Mouse (Mus musculus) hindbrain, postnatal 0 days (tissue): ENCODE measurements around the gene Pax5. TPM values are rescaled to one million over a fixed set of nuclear protein-coding genes. Genes with fewer than 3 reads are reported as not detected.

Experiments used
- ATAC-seq: fragments of 200-750 bp; cut with Nextera tagmentation; 2 replicates; pipeline ENCODE4 v1.8.0; 2017; ENCODE audit warnings: mild to moderate bottlenecking, moderate TSS enrichment, moderate library complexity
- DNase-seq: peaks from one replicate; pipeline ENCODE4 v3.0.0-alpha.2; 2015; ENCODE audit warnings: low spot score
- H3K27ac ChIP-seq: fragments of 300-500 bp; sonication (generic); 2 replicates; pipeline ENCODE4 v1.5.1; 2014; ENCODE audit warnings: mild to moderate bottlenecking
- H3K27me3 ChIP-seq: fragments of 300-500 bp; sonication (generic); 2 replicates; pipeline ENCODE4 v1.6.1; 2014; ENCODE audit warnings: low read length, mixed read lengths; ENCODE audit not compliant: insufficient read depth
- H3K36me3 ChIP-seq: fragments of 300-500 bp; sonication (generic); 2 replicates; pipeline ENCODE4 v1.6.1; 2014; ENCODE audit warnings: low read length, mixed read lengths; ENCODE audit not compliant: insufficient read depth
- H3K4me1 ChIP-seq: fragments of 300-500 bp; sonication (generic); 2 replicates; pipeline ENCODE4 v1.6.1; 2014; ENCODE audit warnings: antibody characterized with exemption, low read length, mixed read lengths; ENCODE audit not compliant: insufficient read depth
- H3K4me2 ChIP-seq: fragments of 300-500 bp; sonication (generic); 2 replicates; pipeline ENCODE4 v1.6.1; 2014; ENCODE audit warnings: low read depth, mild to moderate bottlenecking, low read length, moderate library complexity, mixed read lengths
- H3K4me3 ChIP-seq: fragments of 300-500 bp; sonication (generic); 2 replicates; pipeline ENCODE4 v1.5.1; 2014; ENCODE audit warnings: low read length
- H3K9ac ChIP-seq: fragments of 300-500 bp; sonication (generic); replicated peaks from 2 replicates; pipeline ENCODE4 v1.6.1; 2014; ENCODE audit warnings: mild to moderate bottlenecking, low read length, moderate library complexity, mixed read lengths
- H3K9me3 ChIP-seq: fragments of 300-500 bp; sonication (generic); 2 replicates; pipeline ENCODE4 v1.6.1; 2016; ENCODE audit warnings: low read length, mixed read lengths
- CTCF ChIP-seq: IDR thresholded peaks from 2 replicates; pipeline ENCODE4 v1.5.1; 2016; ENCODE audit warnings: antibody characterized with exemption, control low read depth, low read depth
- WGBS: fragments of 180-500 bp; shearing (Covaris S2); extraction: QIAGEN DNeasy Blood & Tissue Kit; methylation state at CpG from one replicate; pipeline ENCODE4 v1.1.7; 2014; 5-methylcytosine and 5-hydroxymethylcytosine counted together
- polyA plus RNA-seq: library from polyadenylated mRNA; unstranded; fragments of >200 nt; fragmentation: Nextera tagmentation; extraction: Ambion mirVana; gene quantifications from 2 replicates; pipeline ENCODE4 v1.2.1, GENCODE M21; 2015
- total RNA-seq: library from RNA; depleted of rRNA; stranded (reverse); fragments of >200 nt; gene quantifications from 2 replicates; pipeline ENCODE4 v1.2.3, GENCODE M21; 2014

Gene Pax5
- total and polyA plus RNA-seq, 2 experiments from 2014 or later: 0.81 to 10.0 TPM

- WGBS: 4% methylated on average over 7 of the region's 7 CpGs
- peak overlapping the region; percentile 64 for H3K4me2 ChIP-seq
- peak overlapping the region; percentile 41; the same call in 1 of the 2 replicates for H3K27ac ChIP-seq
- TF ChIP-seq CTCF: no peak
- peaks cover 3% of the 10 kb centered on the region; the same call in 1 of the 2 replicates for H3K27me3 ChIP-seq
- H3K4me3 ChIP-seq: 0 out of 2 replicates have a peak overlapping the region, but pooled peaks have one; percentile 31
- ATAC-seq (peak; percentile 19; the same call in 1 of the 2 replicates), DNase-seq (peak; percentile 44)
- H3K4me1 ChIP-seq: peaks cover 18% of the 10 kb centered on the region
- H3K36me3 ChIP-seq: no peaks in the 10 kb centered on the region
- H3K9ac ChIP-seq: peak overlapping the region; percentile 38; the same call in 1 of the 2 replicates
- no peaks in the 10 kb centered on the region for H3K9me3 ChIP-seq
These were observed 151.7 kb downstream of the Pax5 start for GRCm38 (mm10) chr4:44558564-44558955.

- H3K4me3 ChIP-seq: peak overlapping the region; percentile 31
- TF ChIP-seq CTCF: peak; percentile 87
- DNase-seq (peak; percentile 88), ATAC-seq (peak; percentile 79)
- peaks cover 18% of the 10 kb centered on the region for H3K4me1 ChIP-seq
- WGBS: 3% methylated on average over 36 of the region's 36 CpGs
- no peaks in the 10 kb centered on the region for H3K36me3 ChIP-seq
- no peaks in the 10 kb centered on the region for H3K27me3 ChIP-seq
- peak overlapping the region; percentile 64 for H3K4me2 ChIP-seq
- H3K27ac ChIP-seq: peak overlapping the region; percentile 41; the same call in 1 of the 2 replicates
- no peaks in the 10 kb centered on the region for H3K9me3 ChIP-seq
- H3K9ac ChIP-seq: peak overlapping the region; percentile 38; the same call in 1 of the 2 replicates
These were observed 152.3 kb downstream of the Pax5 start for GRCm38 (mm10) chr4:44557815-44558563.

GRCm38 (mm10) chr4:44556586-44557281, 153.6 kb downstream of the Pax5 start:
- Histone ChIP-seq H3K4me3 (no peak overlapping the region), H3K4me2 (no peak overlapping the region), H3K27me3 (no peaks in the 10 kb centered on the region), H3K9ac (no peak overlapping the region), H3K36me3 (no peaks in the 10 kb centered on the region), H3K27ac (no peak overlapping the region), H3K9me3 (no peaks in the 10 kb centered on the region), H3K4me1 (peaks cover 18% of the 10 kb centered on the region)
- DNase-seq (peak; percentile 82), ATAC-seq (peak; percentile 54)
- WGBS: 62% methylated on average over 9 of the region's 9 CpGs
- TF ChIP-seq CTCF: peak; percentile 65

GRCm38 (mm10) chr4:44555576-44555975, 154.7 kb downstream of the Pax5 start:
- WGBS: 87% methylated on average over 9 of the region's 9 CpGs
- Histone ChIP-seq H3K27me3 (no peaks in the 10 kb centered on the region), H3K9ac (no peak overlapping the region), H3K27ac (no peak overlapping the region), H3K36me3 (no peaks in the 10 kb centered on the region), H3K4me3 (no peak overlapping the region), H3K4me2 (no peak overlapping the region), H3K4me1 (peaks cover 15% of the 10 kb centered on the region), H3K9me3 (no peaks in the 10 kb centered on the region)
- DNase-seq (no peak), ATAC-seq (no peak)
- TF ChIP-seq CTCF: no peak

- 75% methylated on average over 12 of the region's 12 CpGs for WGBS
- DNase-seq (no peak), ATAC-seq (no peak)
- H3K4me1 ChIP-seq: no peaks in the 10 kb centered on the region
- no peak overlapping the region for H3K4me3 ChIP-seq
- no peak for TF ChIP-seq CTCF
- H3K36me3 ChIP-seq: no peaks in the 10 kb centered on the region
- H3K9ac ChIP-seq: no peak overlapping the region
- H3K4me2 ChIP-seq: no peak overlapping the region
- no peaks in the 10 kb centered on the region for H3K27me3 ChIP-seq
- no peak overlapping the region for H3K27ac ChIP-seq
- no peaks in the 10 kb centered on the region for H3K9me3 ChIP-seq
These were observed 158.8 kb downstream of the Pax5 start for GRCm38 (mm10) chr4:44551470-44551869.

- no peak for DNase-seq
- no peaks in the 10 kb centered on the region for H3K4me1 ChIP-seq
- WGBS: 85% methylated on average over 7 of the region's 7 CpGs
These were observed 161.3 kb downstream of the Pax5 start for GRCm38 (mm10) chr4:44549029-44549428.

More at GRCm38 (mm10) chr4:44549029-44549428, 161.3 kb downstream of the Pax5 start:
- no peak overlapping the region for H3K4me2 ChIP-seq
- no peak for ATAC-seq
- H3K27ac ChIP-seq: no peak overlapping the region
- no peak overlapping the region for H3K9ac ChIP-seq
- H3K27me3 ChIP-seq: no peaks in the 10 kb centered on the region
- H3K9me3 ChIP-seq: no peaks in the 10 kb centered on the region
- no peak for TF ChIP-seq CTCF
- no peak overlapping the region for H3K4me3 ChIP-seq
- H3K36me3 ChIP-seq: no peaks in the 10 kb centered on the region
